In genomic region chr8:85029271-85029670, GRCm38 (mm10) we compare ENCODE assay signal across 10 mouse cellular contexts. TPM values are rescaled to one million over a fixed set of nuclear protein-coding genes. Genes with fewer than 3 reads are reported as not detected.
DNase-seq lines count a peak whose midpoint lies in the region; ATAC-seq and TF ChIP-seq lines count a peak whose summit lies in the region.
"Had no signal": no experiment of that assay in that cellular context is flagged by ENCODE, and none has a peak within 500 bp of the region (broad histone marks: within the 10 kb centered on the region; RNA-seq: fewer than 3 reads in every experiment).

No protein-coding gene starts in this region.

- no peak overlapping the region for H3K27ac ChIP-seq in heart, embryonic 12.5 days (ENCODE audit: poor library complexity, severe bottlenecking)
- H3K27ac ChIP-seq in embryonic facial prominence, embryonic 12.5 days: 0 out of 2 replicates have a peak overlapping the region, but pooled peaks have one; percentile 23
- H3K27ac ChIP-seq in hindbrain, embryonic 11.5 days (ENCODE audit: low read depth, low read length): no peak overlapping the region
- H3K27ac ChIP-seq in liver, postnatal 0 days (ENCODE audit: low read depth): no peak overlapping the region

- no peak for TF ChIP-seq CTCF in liver, postnatal 0 days (IDR thresholded peaks at IDR 0.05; ENCODE audit: low read depth)

- WGBS in heart, embryonic 12.5 days: 79% methylated on average over 14 of the region's 14 CpGs
- WGBS in embryonic facial prominence, embryonic 12.5 days: 88% methylated on average over 13 of the region's 14 CpGs
- WGBS in hindbrain, embryonic 11.5 days: 90% methylated on average over 14 of the region's 14 CpGs
- WGBS in liver, postnatal 0 days (ENCODE audit: insufficient replicate concordance): 88% methylated on average over 14 of the region's 14 CpGs

- H3K4me2 ChIP-seq in heart, embryonic 12.5 days: peak overlapping the region; percentile 98
- peak overlapping the region; percentile 97 for H3K4me2 ChIP-seq in embryonic facial prominence, embryonic 12.5 days (replicated peaks)
- peak overlapping the region; percentile 60; the same call in 1 of the 2 replicates for H3K4me2 ChIP-seq in hindbrain, embryonic 11.5 days (replicated peaks; ENCODE audit: low read depth, low read length)
- peak overlapping the region; percentile 91; the same call in 1 of the 2 replicates for H3K4me2 ChIP-seq in liver, postnatal 0 days (ENCODE audit: low read depth, low read length)

- no peak for TF ChIP-seq EP300 in liver, postnatal 0 days (IDR thresholded peaks at IDR 0.05; ENCODE audit: low read depth)

- intact Hi-C loops in heart, postnatal 25 days (cut with DNase I): no loop called here
- intact Hi-C loops in left cerebral cortex, postnatal 36 days (cut with DNase I): loop anchor here (5.0 kb wide), 1 partner anchor 52 kb away; the partner anchor contains the start of gene Junb

- DNase-seq in heart, postnatal 25 days (ENCODE audit: low spot score): no peak
- DNase-seq in hindbrain, embryonic 11.5 days (ENCODE audit: low spot score): no peak
- peak; percentile 14 for DNase-seq in liver, postnatal 0 days
- no peak for DNase-seq in adipocyte (ENCODE audit: low spot score)
- no peak for DNase-seq in left cerebral cortex, postnatal 36 days (ENCODE audit: low spot score in 2 of 2)
- DNase-seq in yolk sac, embryonic 10.5 days (ENCODE audit: low spot score): no peak

- peaks cover 35% of the 10 kb centered on the region for H3K4me1 ChIP-seq in heart, embryonic 12.5 days (replicated peaks)
- peaks cover 30% of the 10 kb centered on the region for H3K4me1 ChIP-seq in embryonic facial prominence, embryonic 12.5 days
- peaks cover 10% of the 10 kb centered on the region for H3K4me1 ChIP-seq in hindbrain, embryonic 11.5 days (replicated peaks; ENCODE audit: control insufficient read depth, insufficient read depth, low read length)
- H3K4me1 ChIP-seq in liver, postnatal 0 days (ENCODE audit: insufficient read depth): peaks cover 39% of the 10 kb centered on the region

- H3K27me3 ChIP-seq in heart, embryonic 12.5 days (replicated peaks): no peaks in the 10 kb centered on the region
- H3K27me3 ChIP-seq in embryonic facial prominence, embryonic 12.5 days: no peaks in the 10 kb centered on the region
- no peaks in the 10 kb centered on the region for H3K27me3 ChIP-seq in hindbrain, embryonic 11.5 days (ENCODE audit: control insufficient read depth, insufficient read depth, low read length)
- H3K27me3 ChIP-seq in liver, postnatal 0 days (ENCODE audit: insufficient read depth, low read length): no peaks in the 10 kb centered on the region

- peaks cover 47% of the 10 kb centered on the region for H3K36me3 ChIP-seq in heart, embryonic 12.5 days
- H3K36me3 ChIP-seq in embryonic facial prominence, embryonic 12.5 days: peaks cover 48% of the 10 kb centered on the region
- H3K36me3 ChIP-seq in hindbrain, embryonic 11.5 days (ENCODE audit: control insufficient read depth, insufficient read depth, low read length): 0 out of 2 replicates have a peak, but pooled peaks cover 5% of the 10 kb centered on the region
- H3K36me3 ChIP-seq in liver, postnatal 0 days (replicated peaks; ENCODE audit: insufficient read depth, low read length): peaks cover 38% of the 10 kb centered on the region

- H3K9me3 ChIP-seq in heart, embryonic 12.5 days (replicated peaks): no peaks in the 10 kb centered on the region
- no peaks in the 10 kb centered on the region for H3K9me3 ChIP-seq in embryonic facial prominence, embryonic 12.5 days
- no peaks in the 10 kb centered on the region for H3K9me3 ChIP-seq in hindbrain, embryonic 11.5 days (ENCODE audit: control insufficient read depth, low read length)
- no peaks in the 10 kb centered on the region for H3K9me3 ChIP-seq in liver, postnatal 0 days (ENCODE audit: low read length)

- H3K4me3 ChIP-seq in heart, embryonic 12.5 days: peak overlapping the region; percentile 5; the same call in 1 of the 2 replicates
- no peak overlapping the region for H3K4me3 ChIP-seq in embryonic facial prominence, embryonic 12.5 days
- H3K4me3 ChIP-seq in hindbrain, embryonic 11.5 days (ENCODE audit: low read depth, low read length): no peak overlapping the region
- peak overlapping the region; percentile 95; the same call in 1 of the 2 replicates for H3K4me3 ChIP-seq in liver, postnatal 0 days (ENCODE audit: low read depth, low read length)

- peak overlapping the region; percentile 52; the same call in 1 of the 2 replicates for H3K9ac ChIP-seq in heart, embryonic 12.5 days
- no peak overlapping the region; the same call in 1 of the 2 replicates for H3K9ac ChIP-seq in embryonic facial prominence, embryonic 12.5 days
- no peak overlapping the region for H3K9ac ChIP-seq in hindbrain, embryonic 11.5 days (ENCODE audit: low read depth, low read length)
- H3K9ac ChIP-seq in liver, postnatal 0 days (replicated peaks): peak overlapping the region; percentile 98; the same call in 1 of the 2 replicates

- no peak for ATAC-seq in heart, embryonic 12.5 days (ENCODE audit: insufficient number of reproducible peaks, low FRiP score)
- ATAC-seq in embryonic facial prominence, embryonic 12.5 days (ENCODE audit: insufficient number of reproducible peaks, insufficient read depth, low FRiP score, low TSS enrichment): no peak
- ATAC-seq in hindbrain, embryonic 11.5 days (ENCODE audit: low FRiP score): no peak
- ATAC-seq in liver, postnatal 0 days: no peak

RNA-seq across cellular contexts. Expression of gene Trir, which starts 2.6 kb away (rescaled TPM):
- 102 and 109 TPM in 2 replicates for polyA plus RNA-seq in heart, embryonic 12.5 days (2016; fragmentation: Nextera tagmentation; extraction: Ambion mirVana)
- 10 to 100 TPM; 82.7 to 88.7 TPM for total RNA-seq in heart, postnatal 25 days (2021)
- polyA plus RNA-seq in embryonic facial prominence, embryonic 12.5 days (2016; fragmentation: Nextera tagmentation; extraction: Ambion mirVana): 160 and 176 TPM in 2 replicates
- 180 and 186 TPM in 2 replicates for polyA plus RNA-seq in hindbrain, embryonic 11.5 days (2014; fragmentation: Nextera tagmentation; extraction: Ambion mirVana)
- polyA plus RNA-seq in liver, postnatal 0 days (2015; fragmentation: Nextera tagmentation; extraction: Ambion mirVana): 63.0 and 73.6 TPM in 2 replicates
- total RNA-seq in left cerebral cortex, postnatal 36 days (2021): 100 to 1,000 TPM; 124 to 132 TPM

RNA-seq across cellular contexts. Expression of gene Asna1, which starts 4.2 kb away (rescaled TPM):
- polyA plus RNA-seq in heart, embryonic 12.5 days (2016; fragmentation: Nextera tagmentation; extraction: Ambion mirVana): 114 and 118 TPM in 2 replicates
- 10 to 100 TPM; 65.0 to 67.4 TPM for total RNA-seq in heart, postnatal 25 days (2021)
- 125 and 132 TPM in 2 replicates for polyA plus RNA-seq in embryonic facial prominence, embryonic 12.5 days (2016; fragmentation: Nextera tagmentation; extraction: Ambion mirVana)
- polyA plus RNA-seq in hindbrain, embryonic 11.5 days (2014; fragmentation: Nextera tagmentation; extraction: Ambion mirVana): 134 TPM in 2 replicates
- 33.2 and 34.4 TPM in 2 replicates for polyA plus RNA-seq in liver, postnatal 0 days (2015; fragmentation: Nextera tagmentation; extraction: Ambion mirVana)
- total RNA-seq in left cerebral cortex, postnatal 36 days (2021): 100 to 1,000 TPM; 119 to 143 TPM

RNA-seq across cellular contexts. Expression of gene Tnpo2, which starts 7.4 kb away (rescaled TPM):
- 28.8 and 34.4 TPM in 2 replicates for polyA plus RNA-seq in heart, embryonic 12.5 days (2016; fragmentation: Nextera tagmentation; extraction: Ambion mirVana)
- total RNA-seq in heart, postnatal 25 days (2021): 10 to 100 TPM; 28.0 to 28.7 TPM
- polyA plus RNA-seq in embryonic facial prominence, embryonic 12.5 days (2016; fragmentation: Nextera tagmentation; extraction: Ambion mirVana): 31.7 and 33.3 TPM in 2 replicates
- 18.8 and 24.6 TPM in 2 replicates for polyA plus RNA-seq in hindbrain, embryonic 11.5 days (2014; fragmentation: Nextera tagmentation; extraction: Ambion mirVana)
- 7.6 and 8.2 TPM in 2 replicates for polyA plus RNA-seq in liver, postnatal 0 days (2015; fragmentation: Nextera tagmentation; extraction: Ambion mirVana)
- 100 to 1,000 TPM; 160 to 169 TPM for total RNA-seq in left cerebral cortex, postnatal 36 days (2021)

RNA-seq across cellular contexts. Expression of gene Best2, which starts 14.9 kb away (rescaled TPM):
- not detected in 2 replicates for polyA plus RNA-seq in heart, embryonic 12.5 days (2016; fragmentation: Nextera tagmentation; extraction: Ambion mirVana)
- total RNA-seq in heart, postnatal 25 days (2021): not detected
- polyA plus RNA-seq in embryonic facial prominence, embryonic 12.5 days (2016; fragmentation: Nextera tagmentation; extraction: Ambion mirVana): 0.08 TPM in 1 of 2 replicates, not detected in the other
- polyA plus RNA-seq in hindbrain, embryonic 11.5 days (2014; fragmentation: Nextera tagmentation; extraction: Ambion mirVana): not detected in 2 replicates
- not detected in 2 replicates for polyA plus RNA-seq in liver, postnatal 0 days (2015; fragmentation: Nextera tagmentation; extraction: Ambion mirVana)
- total RNA-seq in left cerebral cortex, postnatal 36 days (2021): not detected
- total RNA-seq: left cerebral cortex, adult 18-20 months had no signal
- polyA plus RNA-seq: spleen, adult 2 months had no signal

RNA-seq across cellular contexts. Expression of gene Fbxw9, which starts 30.6 kb away (rescaled TPM):
- polyA plus RNA-seq in heart, embryonic 12.5 days (2016; fragmentation: Nextera tagmentation; extraction: Ambion mirVana): 17.3 and 18.8 TPM in 2 replicates
- total RNA-seq in heart, postnatal 25 days (2021): 1 to 10 TPM; 3.5 to 4.6 TPM
- polyA plus RNA-seq in embryonic facial prominence, embryonic 12.5 days (2016; fragmentation: Nextera tagmentation; extraction: Ambion mirVana): 32.8 and 35.8 TPM in 2 replicates
- polyA plus RNA-seq in hindbrain, embryonic 11.5 days (2014; fragmentation: Nextera tagmentation; extraction: Ambion mirVana): 27.2 and 27.4 TPM in 2 replicates
- polyA plus RNA-seq in liver, postnatal 0 days (2015; fragmentation: Nextera tagmentation; extraction: Ambion mirVana): 14.4 and 14.9 TPM in 2 replicates
- total RNA-seq in left cerebral cortex, postnatal 36 days (2021): 10 to 100 TPM; 21.7 to 22.8 TPM

Comparison
In these comparisons a context has a peak if more than half of its experiments do, and no peak if none do; other contexts are left out.
1. H3K4me3 ChIP-seq: peak in heart, embryonic 12.5 days (single experiment) and liver, postnatal 0 days (single experiment); none in embryonic facial prominence, embryonic 12.5 days (single experiment) and hindbrain, embryonic 11.5 days (single experiment).
2. H3K9ac ChIP-seq: peak in heart, embryonic 12.5 days (single experiment) and liver, postnatal 0 days (single experiment); none in embryonic facial prominence, embryonic 12.5 days (single experiment) and hindbrain, embryonic 11.5 days (single experiment).
3. Peak in every context shown above with its lines, with median percentiles within 50 percentile points of each other: H3K4me2 ChIP-seq.